23 mouse cellular contexts compared by ENCODE assay signal in the genomic region with DNA sequence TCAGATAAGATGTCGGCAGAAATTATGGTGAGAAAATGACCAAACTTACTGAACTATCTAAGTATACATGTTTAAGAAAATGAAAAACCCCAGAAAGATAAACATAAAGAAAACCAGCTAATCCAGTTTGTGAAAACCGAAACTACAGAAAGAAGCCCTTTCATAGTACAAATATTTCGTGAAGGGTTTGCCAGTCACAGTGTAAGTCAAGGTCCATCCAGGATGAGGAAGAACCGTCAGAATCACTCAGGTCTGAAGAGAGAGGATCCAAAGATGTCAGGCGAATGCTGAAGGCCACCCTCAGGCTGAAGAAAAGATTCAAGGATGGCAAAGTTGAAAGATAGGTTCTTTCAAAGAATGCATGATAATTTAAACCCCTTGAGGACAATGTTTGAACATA. TPM values are rescaled to one million over a fixed set of nuclear protein-coding genes. Genes with fewer than 3 reads are reported as not detected.
A peak's percentile ranks its signal among the peaks of the same experiment; 100 is the strongest.
DNase-seq lines count a peak whose midpoint lies in the region; ATAC-seq and TF ChIP-seq lines count a peak whose summit lies in the region.
"Had no signal": no experiment of that assay in that cellular context is flagged by ENCODE, and none has a peak within 500 bp of the region (broad histone marks: within the 10 kb centered on the region; RNA-seq: fewer than 3 reads in every experiment).

No protein-coding gene starts in this region.

- H3K27me3 ChIP-seq in embryonic facial prominence, embryonic 14.5 days (replicated peaks; ENCODE audit: control insufficient read depth, insufficient read depth, low read length): no peaks in the 10 kb centered on the region
- H3K27me3 ChIP-seq in embryonic facial prominence, embryonic 10.5 days (replicated peaks; ENCODE audit: low read depth, poor library complexity, severe bottlenecking): no peaks in the 10 kb centered on the region
- H3K27me3 ChIP-seq in intestine, embryonic 15.5 days (replicated peaks): no peaks in the 10 kb centered on the region
- H3K27me3 ChIP-seq in intestine, postnatal 0 days (replicated peaks; ENCODE audit: control insufficient read depth, insufficient read depth, low read length): no peaks in the 10 kb centered on the region
- H3K27me3 ChIP-seq: CH12.LX; embryonic facial prominence, embryonic 13.5 days; forebrain, embryonic 13.5 days; forebrain, embryonic 15.5 days had no signal

- 72% methylated on average over 5 of the region's 5 CpGs for WGBS in embryonic facial prominence, embryonic 14.5 days
- WGBS in embryonic facial prominence, embryonic 10.5 days: 86% methylated on average over 5 of the region's 5 CpGs
- WGBS in intestine, embryonic 15.5 days: 64% methylated on average over 5 of the region's 5 CpGs
- WGBS in intestine, postnatal 0 days: 45% methylated on average over 5 of the region's 5 CpGs

- no peak for TF ChIP-seq CTCF in intestine, postnatal 0 days (IDR thresholded peaks at IDR 0.05; ENCODE audit: low read depth)

- no peak overlapping the region for H3K27ac ChIP-seq in embryonic facial prominence, embryonic 14.5 days (replicated peaks; ENCODE audit: low read depth, low read length)
- no peak overlapping the region for H3K27ac ChIP-seq in embryonic facial prominence, embryonic 10.5 days (replicated peaks)
- H3K27ac ChIP-seq in intestine, embryonic 15.5 days: no peak overlapping the region
- no peak overlapping the region for H3K27ac ChIP-seq in intestine, postnatal 0 days (ENCODE audit: low read depth, low read length)
- H3K27ac ChIP-seq: embryonic facial prominence, embryonic 13.5 days; forebrain, embryonic 13.5 days; forebrain, embryonic 15.5 days had no signal

- no peaks in the 10 kb centered on the region for H3K9me3 ChIP-seq in embryonic facial prominence, embryonic 14.5 days (ENCODE audit: control insufficient read depth, low read length)
- H3K9me3 ChIP-seq in embryonic facial prominence, embryonic 10.5 days: no peaks in the 10 kb centered on the region
- H3K9me3 ChIP-seq in intestine, embryonic 15.5 days: no peaks in the 10 kb centered on the region
- H3K9me3 ChIP-seq in intestine, postnatal 0 days (ENCODE audit: control insufficient read depth): no peaks in the 10 kb centered on the region
- H3K9me3 ChIP-seq: forebrain, embryonic 13.5 days; forebrain, embryonic 15.5 days; G1E had no signal

- H3K36me3 ChIP-seq in embryonic facial prominence, embryonic 14.5 days (ENCODE audit: control insufficient read depth, insufficient read depth, low read length): no peaks in the 10 kb centered on the region
- no peaks in the 10 kb centered on the region for H3K36me3 ChIP-seq in embryonic facial prominence, embryonic 10.5 days (replicated peaks)
- no peaks in the 10 kb centered on the region for H3K36me3 ChIP-seq in intestine, embryonic 15.5 days
- no peaks in the 10 kb centered on the region for H3K36me3 ChIP-seq in intestine, postnatal 0 days (ENCODE audit: control insufficient read depth, insufficient read depth)
- H3K36me3 ChIP-seq: embryonic facial prominence, embryonic 13.5 days; forebrain, embryonic 15.5 days; G1E had no signal

- H3K4me1 ChIP-seq in embryonic facial prominence, embryonic 14.5 days (ENCODE audit: control insufficient read depth, insufficient read depth, low read length): no peaks in the 10 kb centered on the region
- no peaks in the 10 kb centered on the region for H3K4me1 ChIP-seq in embryonic facial prominence, embryonic 10.5 days
- H3K4me1 ChIP-seq in intestine, embryonic 15.5 days (replicated peaks): no peaks in the 10 kb centered on the region
- H3K4me1 ChIP-seq in intestine, postnatal 0 days (replicated peaks; ENCODE audit: control insufficient read depth, insufficient read depth, low read length): no peaks in the 10 kb centered on the region
- H3K4me1 ChIP-seq: embryonic facial prominence, embryonic 13.5 days; forebrain, embryonic 13.5 days; forebrain, embryonic 15.5 days had no signal

- no peak overlapping the region for H3K4me3 ChIP-seq in embryonic facial prominence, embryonic 14.5 days (ENCODE audit: low read depth, low read length)
- no peak overlapping the region for H3K4me3 ChIP-seq in embryonic facial prominence, embryonic 10.5 days
- no peak overlapping the region for H3K4me3 ChIP-seq in intestine, embryonic 15.5 days (replicated peaks)
- no peak overlapping the region for H3K4me3 ChIP-seq in intestine, postnatal 0 days (ENCODE audit: low read depth, low read length)
- H3K4me3 ChIP-seq: embryonic facial prominence, embryonic 13.5 days; forebrain, embryonic 13.5 days; forebrain, embryonic 15.5 days had no signal

- DNase-seq in embryonic facial prominence, embryonic 14.5 days (ENCODE audit: low spot score): peak; percentile 14
- no peak for DNase-seq in embryonic facial prominence, embryonic 10.5 days (ENCODE audit: low spot score)
- DNase-seq in testis, postnatal 10 days (ENCODE audit: low spot score): no peak
- DNase-seq: adrenal gland, adult 8-10 months; adrenal gland, postnatal 14 days; adrenal gland, postnatal 36 days; B cell, adult 2 months; cerebellum, adult 11-12 months; cerebellum, adult 2 months; cerebellum, adult 9-10 months; cerebellum, postnatal 10 days; cerebellum, postnatal 25 days; forebrain, postnatal 0 days had no signal

- H3K9ac ChIP-seq in embryonic facial prominence, embryonic 14.5 days (ENCODE audit: low read depth, low read length): no peak overlapping the region
- no peak overlapping the region for H3K9ac ChIP-seq in intestine, embryonic 15.5 days
- no peak overlapping the region for H3K9ac ChIP-seq in intestine, postnatal 0 days (ENCODE audit: low read depth, low read length)
- H3K9ac ChIP-seq: embryonic facial prominence, embryonic 13.5 days; forebrain, embryonic 13.5 days; forebrain, embryonic 15.5 days; forebrain, postnatal 0 days had no signal

- H3K4me2 ChIP-seq in embryonic facial prominence, embryonic 14.5 days (ENCODE audit: low read depth, low read length): no peak overlapping the region
- no peak overlapping the region for H3K4me2 ChIP-seq in intestine, embryonic 15.5 days (replicated peaks)
- H3K4me2 ChIP-seq in intestine, postnatal 0 days (replicated peaks; ENCODE audit: low read depth): no peak overlapping the region
- H3K4me2 ChIP-seq: embryonic facial prominence, embryonic 13.5 days; forebrain, embryonic 13.5 days; forebrain, embryonic 15.5 days had no signal

- no peak for ATAC-seq in embryonic facial prominence, embryonic 14.5 days (ENCODE audit: low read depth)
- peak; percentile 63; the same call in 1 of the 2 replicates for ATAC-seq in intestine, embryonic 15.5 days
- ATAC-seq in intestine, postnatal 0 days: peak; percentile 57; the same call in 1 of the 2 replicates
- ATAC-seq: activated CD4-positive, CD25-positive, alpha-beta regulatory T cell, adult 4 months; CD4-positive, CD25-positive, alpha-beta regulatory T cell, adult 4 months; forebrain, embryonic 13.5 days; forebrain, embryonic 15.5 days; forebrain, postnatal 0 days; Patski had no signal

RNA-seq across cellular contexts. Expression of gene Slc35b3, which starts 23.1 kb away (rescaled TPM):
- polyA plus RNA-seq in embryonic facial prominence, embryonic 14.5 days (2014; fragmentation: Nextera tagmentation; extraction: Ambion mirVana): 31.8 and 36.9 TPM in 2 replicates
- 26.3 and 28.0 TPM in 2 replicates for polyA plus RNA-seq in embryonic facial prominence, embryonic 10.5 days (2016; fragmentation: Nextera tagmentation; extraction: Ambion mirVana)
- polyA plus RNA-seq in intestine, embryonic 15.5 days (2015; fragmentation: Nextera tagmentation; extraction: Ambion mirVana): 47.4 and 50.8 TPM in 2 replicates
- 51.8 and 53.0 TPM in 2 replicates for polyA plus RNA-seq in intestine, postnatal 0 days (2015; fragmentation: Nextera tagmentation; extraction: Ambion mirVana)
